Mouse (Mus musculus) forebrain, embryonic 16.5 days (tissue): Measurements from ENCODE around the gene Esrrg. TPM values are rescaled to one million over a fixed set of nuclear protein-coding genes. Genes with fewer than 3 reads are reported as not detected.

Source experiments
- ATAC-seq: fragments of 200-750 bp; cut with Nextera tagmentation; 2 replicates; pipeline ENCODE4 v1.8.0; 2017; ENCODE audit warnings: mild to moderate bottlenecking, moderate library complexity
- H3K27ac ChIP-seq: fragments of 300-500 bp; sonication (generic); 2 replicates; pipeline ENCODE4 v1.5.1; 2014; ENCODE audit warnings: low read length, control low read depth
- H3K27me3 ChIP-seq: fragments of 300-500 bp; sonication (generic); replicated peaks from 2 replicates; pipeline ENCODE4 v1.6.1; 2014; ENCODE audit warnings: low read length; ENCODE audit not compliant: control insufficient read depth, insufficient read depth
- H3K36me3 ChIP-seq: fragments of 300-500 bp; sonication (generic); 2 replicates; pipeline ENCODE4 v1.6.1; 2014; ENCODE audit not compliant: control insufficient read depth, insufficient read depth
- H3K4me1 ChIP-seq: fragments of 300-500 bp; sonication (generic); replicated peaks from 2 replicates; pipeline ENCODE4 v1.6.1; 2014; ENCODE audit warnings: low read length; ENCODE audit not compliant: control insufficient read depth, insufficient read depth
- H3K4me2 ChIP-seq: fragments of 300-500 bp; sonication (generic); 2 replicates; pipeline ENCODE4 v1.6.1; 2014; ENCODE audit warnings: mild to moderate bottlenecking, low read length, control low read depth
- H3K4me3 ChIP-seq: fragments of 300-500 bp; sonication (generic); replicated peaks from 2 replicates; pipeline ENCODE4 v1.5.1; 2014; ENCODE audit warnings: mild to moderate bottlenecking, low read length, control low read depth
- H3K9ac ChIP-seq: fragments of 300-500 bp; sonication (generic); replicated peaks from 2 replicates; pipeline ENCODE4 v1.6.1; 2014; ENCODE audit warnings: low read depth, low read length, control low read depth
- H3K9me3 ChIP-seq: fragments of 300-500 bp; sonication (generic); 2 replicates; pipeline ENCODE4 v1.6.1; 2016; ENCODE audit warnings: low read length; ENCODE audit not compliant: control insufficient read depth
- WGBS: fragments of 180-500 bp; shearing (Covaris S2); extraction: QIAGEN DNeasy Blood & Tissue Kit; methylation state at CpG from one replicate; pipeline ENCODE4 v1.1.7; 2014; 5-methylcytosine and 5-hydroxymethylcytosine counted together
- polyA plus RNA-seq: library from polyadenylated mRNA; unstranded; fragments of >200 nt; fragmentation: Nextera tagmentation; extraction: Ambion mirVana; gene quantifications from 2 replicates; pipeline ENCODE4 v1.2.1, GENCODE M21; 2015

The Esrrg gene
- polyA plus RNA-seq, 1 experiment from 2014 or later: 11.2 TPM

- WGBS: 83% methylated on average over 5 of the region's 5 CpGs
- no peak overlapping the region for H3K4me3 ChIP-seq
These were observed 401.3 kb downstream of the Esrrg start for GRCm38 (mm10) chr1:188009868-188010267.

GRCm38 (mm10) chr1:188010860-188011259 is 402.3 kb downstream of the Esrrg start:
- no peak overlapping the region for H3K9ac ChIP-seq
- no peaks in the 10 kb centered on the region for H3K9me3 ChIP-seq
- no peak overlapping the region for H3K4me2 ChIP-seq
- no peak overlapping the region for H3K4me3 ChIP-seq
- no peak for ATAC-seq
- WGBS: 74% methylated on average over 1 of the region's 1 CpGs
- H3K27me3 ChIP-seq: no peaks in the 10 kb centered on the region
- peaks cover 9% of the 10 kb centered on the region for H3K4me1 ChIP-seq
- no peaks in the 10 kb centered on the region for H3K36me3 ChIP-seq
- no peak overlapping the region for H3K27ac ChIP-seq

More at GRCm38 (mm10) chr1:188009868-188010267, 401.3 kb downstream of the Esrrg start:
- no peaks in the 10 kb centered on the region for H3K9me3 ChIP-seq
- H3K4me2 ChIP-seq: no peak overlapping the region
- H3K27ac ChIP-seq: no peak overlapping the region
- ATAC-seq: no peak
- H3K4me1 ChIP-seq: peaks cover 9% of the 10 kb centered on the region
- no peak overlapping the region for H3K9ac ChIP-seq
- no peaks in the 10 kb centered on the region for H3K36me3 ChIP-seq
- no peaks in the 10 kb centered on the region for H3K27me3 ChIP-seq

- Histone ChIP-seq H3K4me2 (no peak overlapping the region), H3K4me3 (no peak overlapping the region), H3K9ac (no peak overlapping the region), H3K9me3 (no peaks in the 10 kb centered on the region), H3K27me3 (no peaks in the 10 kb centered on the region), H3K27ac (no peak overlapping the region), H3K4me1 (peaks cover 12% of the 10 kb centered on the region), H3K36me3 (no peaks in the 10 kb centered on the region)
- 52% methylated on average over 4 of the region's 4 CpGs for WGBS
- peak; percentile 73 for ATAC-seq
These were observed 405.8 kb downstream of the Esrrg start for GRCm38 (mm10) chr1:188014411-188014810.

- no peaks in the 10 kb centered on the region for H3K27me3 ChIP-seq
- H3K9ac ChIP-seq: no peak overlapping the region
- H3K4me1 ChIP-seq: peaks cover 12% of the 10 kb centered on the region
- no peak for ATAC-seq
- WGBS: 39% methylated on average over 14 of the region's 14 CpGs
- no peak overlapping the region for H3K4me2 ChIP-seq
- H3K36me3 ChIP-seq: no peaks in the 10 kb centered on the region
- no peaks in the 10 kb centered on the region for H3K9me3 ChIP-seq
- H3K4me3 ChIP-seq: no peak overlapping the region
- no peak overlapping the region for H3K27ac ChIP-seq
These were observed 409.6 kb downstream of the Esrrg start for GRCm38 (mm10) chr1:188017956-188018862.

- no peaks in the 10 kb centered on the region for H3K9me3 ChIP-seq
- H3K4me1 ChIP-seq: peaks cover 14% of the 10 kb centered on the region
- no peak overlapping the region for H3K4me3 ChIP-seq
- no peak overlapping the region for H3K9ac ChIP-seq
- H3K36me3 ChIP-seq: no peaks in the 10 kb centered on the region
- H3K27ac ChIP-seq: no peak overlapping the region
- WGBS: 33% methylated on average over 8 of the region's 8 CpGs
- H3K27me3 ChIP-seq: no peaks in the 10 kb centered on the region
- ATAC-seq: no peak
- H3K4me2 ChIP-seq: no peak overlapping the region
These were observed 420.6 kb downstream of the Esrrg start for GRCm38 (mm10) chr1:188029205-188029604.

GRCm38 (mm10) chr1:188030116-188030515 is 421.5 kb downstream of the Esrrg start:
- Histone ChIP-seq H3K4me1 (peaks cover 14% of the 10 kb centered on the region), H3K36me3 (no peaks in the 10 kb centered on the region), H3K9ac (no peak overlapping the region), H3K4me3 (no peak overlapping the region), H3K4me2 (no peak overlapping the region), H3K9me3 (no peaks in the 10 kb centered on the region), H3K27me3 (no peaks in the 10 kb centered on the region; the same call in 1 of the 2 replicates), H3K27ac (no peak overlapping the region)
- 29% methylated on average over 10 of the region's 10 CpGs for WGBS
- ATAC-seq: no peak

- ATAC-seq: no peak
These were observed 422.7 kb downstream of the Esrrg start for GRCm38 (mm10) chr1:188031276-188031675.

GRCm38 (mm10) chr1:188035957-188036356 is 427.4 kb downstream of the Esrrg start:
- Histone ChIP-seq H3K36me3 (no peaks in the 10 kb centered on the region), H3K27me3 (no peaks in the 10 kb centered on the region; the same call in 1 of the 2 replicates), H3K4me2 (no peak overlapping the region), H3K9ac (no peak overlapping the region), H3K27ac (no peak overlapping the region), H3K4me1 (peaks cover 6% of the 10 kb centered on the region), H3K4me3 (no peak overlapping the region), H3K9me3 (no peaks in the 10 kb centered on the region)
- 0 out of 2 replicates have a peak, but pooled peaks have one; percentile 36 for ATAC-seq
- WGBS: 39% methylated on average over 8 of the region's 8 CpGs

More at GRCm38 (mm10) chr1:188031276-188031675, 422.7 kb downstream of the Esrrg start:
- Histone ChIP-seq H3K27me3 (no peaks in the 10 kb centered on the region; the same call in 1 of the 2 replicates), H3K9ac (no peak overlapping the region), H3K27ac (no peak overlapping the region), H3K4me3 (no peak overlapping the region), H3K36me3 (no peaks in the 10 kb centered on the region), H3K4me1 (peaks cover 14% of the 10 kb centered on the region), H3K9me3 (no peaks in the 10 kb centered on the region), H3K4me2 (no peak overlapping the region)
- 18% methylated on average over 4 of the region's 4 CpGs for WGBS

GRCm38 (mm10) chr1:188046691-188047121 is 438.1 kb downstream of the Esrrg start:
- Histone ChIP-seq H3K9me3 (no peaks in the 10 kb centered on the region), H3K4me3 (no peak overlapping the region), H3K27me3 (no peaks in the 10 kb centered on the region), H3K27ac (no peak overlapping the region), H3K4me2 (no peak overlapping the region), H3K9ac (no peak overlapping the region), H3K36me3 (no peaks in the 10 kb centered on the region), H3K4me1 (peaks cover 1% of the 10 kb centered on the region; the same call in 1 of the 2 replicates)
- 29% methylated on average over 6 of the region's 6 CpGs for WGBS
- ATAC-seq: peak; percentile 47; the same call in 1 of the 2 replicates
